Mouse (Mus musculus) liver, embryonic 14.5 days (tissue): ENCODE data around the gene Th.

ENCODE experiments used
- CTCF ChIP-seq: IDR thresholded peaks from 2 replicates; pipeline ENCODE4 v1.5.1; 2016; ENCODE audit warnings: antibody characterized with exemption, low read depth, control low read depth
- EP300 ChIP-seq: IDR thresholded peaks from 2 replicates; pipeline ENCODE4 v1.6.1; 2016; ENCODE audit warnings: antibody characterized with exemption, low read depth

DNA sequence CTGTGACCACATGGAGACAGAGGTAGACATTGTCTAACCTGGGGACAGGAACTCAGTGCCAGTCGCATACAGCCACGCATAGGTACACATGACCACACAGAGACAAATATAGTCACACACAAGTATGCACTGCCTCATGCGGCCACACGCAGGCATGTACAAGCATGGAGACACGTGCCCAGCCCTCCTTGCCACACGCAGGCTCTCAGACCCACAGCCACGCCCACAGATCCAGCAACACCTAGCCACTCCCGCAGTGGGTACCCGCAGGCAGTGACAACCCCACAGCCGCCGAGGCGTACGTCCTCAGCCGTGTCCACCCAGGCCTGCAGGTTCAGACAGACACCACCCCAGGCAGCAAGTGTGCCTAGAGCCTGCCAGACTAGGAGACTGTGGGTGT is 4.8 kb upstream of the Th start:
- no peak for TF ChIP-seq EP300
- TF ChIP-seq CTCF: no peak
